Mouse (Mus musculus) liver, embryonic 14.5 days (tissue): ENCODE measurements around the gene Vmn2r54.
"Not testable (repeated sequence)": the region's sequence is repeated elsewhere in the genome, so short reads cannot be mapped to it uniquely, and the experiment has no call there.

ENCODE experiments used
- CTCF ChIP-seq: IDR thresholded peaks from 2 replicates; pipeline ENCODE4 v1.5.1; 2016; ENCODE audit warnings: antibody characterized with exemption, low read depth, control low read depth
- EP300 ChIP-seq: IDR thresholded peaks from 2 replicates; pipeline ENCODE4 v1.6.1; 2016; ENCODE audit warnings: antibody characterized with exemption, low read depth

DNA sequence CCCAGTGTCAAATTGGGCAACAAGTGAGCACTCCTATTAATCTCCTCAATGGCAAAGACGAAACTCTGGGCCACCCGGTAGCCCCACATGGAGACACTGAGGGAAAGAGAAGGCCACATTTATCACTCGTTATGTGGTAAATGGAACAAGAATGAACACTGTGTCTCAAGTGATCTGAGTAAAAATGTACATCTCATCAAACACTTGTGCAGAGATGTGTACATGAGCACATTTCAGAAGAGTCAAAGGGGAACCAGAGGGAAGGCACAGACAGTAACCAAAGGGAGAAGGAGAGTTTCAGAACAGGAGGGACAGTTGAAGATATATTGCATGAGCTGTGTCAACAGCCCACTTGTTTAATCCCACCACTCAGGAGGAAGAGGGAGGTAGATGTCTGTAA lies 44.8 kb upstream of the Vmn2r54 start, which contains the start of gene Vmn2r55:
- TF ChIP-seq CTCF, EP300: not testable (repeated sequence)
